8 mouse cellular contexts compared by ENCODE assay signal in genomic region chr19:29271147-29271578, GRCm38 (mm10). TPM values are rescaled to one million over a fixed set of nuclear protein-coding genes. Genes with fewer than 3 reads are reported as not detected.
DNase-seq lines count a peak whose midpoint lies in the region; ATAC-seq and TF ChIP-seq lines count a peak whose summit lies in the region.

No protein-coding gene starts in this region.

- no peak overlapping the region for H3K27ac ChIP-seq in kidney, adult 2 months (ENCODE audit: insufficient read depth, low read depth, low read length)
- H3K27ac ChIP-seq in kidney, embryonic 15.5 days: no peak overlapping the region
- H3K27ac ChIP-seq in midbrain, embryonic 10.5 days (replicated peaks): no peak overlapping the region

- H3K27me3 ChIP-seq in kidney, adult 2 months (replicated peaks; ENCODE audit: control insufficient read depth, insufficient read depth, low read length): no peaks in the 10 kb centered on the region
- no peaks in the 10 kb centered on the region for H3K27me3 ChIP-seq in kidney, embryonic 15.5 days
- H3K27me3 ChIP-seq in splenic B cell, adult 2 months (ENCODE audit: control insufficient read depth, insufficient read depth, low read length, poor library complexity, severe bottlenecking): no peaks in the 10 kb centered on the region
- H3K27me3 ChIP-seq in midbrain, embryonic 10.5 days (ENCODE audit: low read depth, poor library complexity, severe bottlenecking): no peaks in the 10 kb centered on the region

- ATAC-seq in kidney, embryonic 15.5 days (replicated peaks; ENCODE audit: low FRiP score): no peak
- peak; percentile 95 for ATAC-seq in CD4-positive, CD25-positive, alpha-beta regulatory T cell, adult 4 months

- 54% methylated on average over 12 of the region's 12 CpGs for WGBS in kidney, adult 2 months
- 78% methylated on average over 12 of the region's 12 CpGs for WGBS in kidney, embryonic 15.5 days
- WGBS in midbrain, embryonic 10.5 days: 88% methylated on average over 12 of the region's 12 CpGs

- H3K4me1 ChIP-seq in kidney, adult 2 months (ENCODE audit: control insufficient read depth, insufficient read depth, low read length): no peaks in the 10 kb centered on the region
- peaks cover 5% of the 10 kb centered on the region; the same call in 1 of the 2 replicates for H3K4me1 ChIP-seq in kidney, embryonic 15.5 days
- H3K4me1 ChIP-seq in midbrain, embryonic 10.5 days: peaks cover 12% of the 10 kb centered on the region

- intact Hi-C loops in heart, postnatal 25 days (cut with DNase I): loop anchor here (5.0 kb wide), 1 partner anchor 209 kb away; no protein-coding TSS in a partner anchor

- no peak overlapping the region for H3K4me2 ChIP-seq in kidney, embryonic 15.5 days

- DNase-seq in kidney, adult 2 months: peak; percentile 26
- peak; percentile 60 to 69 for DNase-seq in adrenal gland, postnatal 36 days
- DNase-seq in heart, postnatal 25 days (ENCODE audit: low spot score): peak; percentile 23
- DNase-seq in splenic B cell, adult 2 months (ENCODE audit: low read depth, low spot score): peak; percentile 87
- DNase-seq in midbrain, embryonic 10.5 days (ENCODE audit: low spot score): no peak
- DNase-seq in retina, embryonic 14.5 days (ENCODE audit: low spot score): no peak

- no peak for TF ChIP-seq CTCF in kidney, adult 2 months (conservative IDR thresholded peaks at IDR 0.05; ENCODE audit: insufficient read depth, insufficient read length, low read depth, low read length)

- no peak overlapping the region for H3K9ac ChIP-seq in kidney, embryonic 15.5 days

- no peak for TF ChIP-seq POLR2A in kidney, adult 2 months (IDR thresholded peaks at IDR 0.05; ENCODE audit: low read depth, low read length)

- H3K36me3 ChIP-seq in kidney, adult 2 months (ENCODE audit: control insufficient read depth, insufficient read depth, low read length): no peaks in the 10 kb centered on the region
- H3K36me3 ChIP-seq in kidney, embryonic 15.5 days: peaks cover 17% of the 10 kb centered on the region; the same call in 1 of the 2 replicates
- peaks cover 5% of the 10 kb centered on the region; the same call in 1 of the 2 replicates for H3K36me3 ChIP-seq in splenic B cell, adult 2 months (ENCODE audit: control insufficient read depth, insufficient read depth, low read length, poor library complexity, severe bottlenecking)
- peaks cover 7% of the 10 kb centered on the region; the same call in 1 of the 2 replicates for H3K36me3 ChIP-seq in midbrain, embryonic 10.5 days

- no peak overlapping the region for H3K4me3 ChIP-seq in kidney, adult 2 months (ENCODE audit: insufficient read depth, low read depth, low read length)
- no peak overlapping the region for H3K4me3 ChIP-seq in kidney, embryonic 15.5 days (replicated peaks)
- no peak overlapping the region for H3K4me3 ChIP-seq in midbrain, embryonic 10.5 days

- no peaks in the 10 kb centered on the region for H3K9me3 ChIP-seq in kidney, embryonic 15.5 days (replicated peaks)
- H3K9me3 ChIP-seq in midbrain, embryonic 10.5 days (replicated peaks): no peaks in the 10 kb centered on the region

RNA-seq across cellular contexts. Expression of gene Jak2, which starts 19.5 kb away (rescaled TPM):
- polyA plus RNA-seq in kidney, adult 2 months (2012; rRNA removed): 6.5 and 7.0 TPM in 2 replicates
- 8.1 and 8.8 TPM in 2 replicates for polyA plus RNA-seq in kidney, embryonic 15.5 days (2015; fragmentation: Nextera tagmentation; extraction: Ambion mirVana)
- 10 to 100 TPM; 14.9 to 19.1 TPM for polyA plus RNA-seq in CD4-positive, CD25-positive, alpha-beta regulatory T cell, adult 4 months (2017; shearing (Covaris generic))
- 10 to 100 TPM; 16.1 to 24.2 TPM for total RNA-seq in adrenal gland, postnatal 36 days (2021)
- total RNA-seq in heart, postnatal 25 days (2021): 10 to 100 TPM; 16.6 to 17.7 TPM
- polyA plus RNA-seq in midbrain, embryonic 10.5 days (2016; fragmentation: Nextera tagmentation; extraction: Ambion mirVana): 5.9 and 7.7 TPM in 2 replicates

RNA-seq across cellular contexts. Expression of gene Insl6, which starts 54.0 kb away (rescaled TPM):
- polyA plus RNA-seq in kidney, adult 2 months (2012; rRNA removed): 2.6 and 3.1 TPM in 2 replicates
- 5.2 and 7.1 TPM in 2 replicates for polyA plus RNA-seq in kidney, embryonic 15.5 days (2015; fragmentation: Nextera tagmentation; extraction: Ambion mirVana)
- 10 to 100 TPM; 28.3 to 32.5 TPM for polyA plus RNA-seq in CD4-positive, CD25-positive, alpha-beta regulatory T cell, adult 4 months (2017; shearing (Covaris generic))
- under 1 TPM; 0.76 to 0.82 TPM for total RNA-seq in adrenal gland, postnatal 36 days (2021)
- total RNA-seq in heart, postnatal 25 days (2021): under 1 TPM; 0.39 to 0.62 TPM
- 5.4 and 8.9 TPM in 2 replicates for polyA plus RNA-seq in midbrain, embryonic 10.5 days (2016; fragmentation: Nextera tagmentation; extraction: Ambion mirVana)

Comparison
In these comparisons a context has a peak if more than half of its experiments do, and no peak if none do; other contexts are left out.
1. DNase-seq: peak in kidney, adult 2 months (single experiment), adrenal gland, postnatal 36 days (2 of 2), heart, postnatal 25 days (single experiment) and splenic B cell, adult 2 months (single experiment); none in midbrain, embryonic 10.5 days (single experiment) and retina, embryonic 14.5 days (single experiment).